20 mouse cellular contexts compared by ENCODE assay signal in the genomic region with DNA sequence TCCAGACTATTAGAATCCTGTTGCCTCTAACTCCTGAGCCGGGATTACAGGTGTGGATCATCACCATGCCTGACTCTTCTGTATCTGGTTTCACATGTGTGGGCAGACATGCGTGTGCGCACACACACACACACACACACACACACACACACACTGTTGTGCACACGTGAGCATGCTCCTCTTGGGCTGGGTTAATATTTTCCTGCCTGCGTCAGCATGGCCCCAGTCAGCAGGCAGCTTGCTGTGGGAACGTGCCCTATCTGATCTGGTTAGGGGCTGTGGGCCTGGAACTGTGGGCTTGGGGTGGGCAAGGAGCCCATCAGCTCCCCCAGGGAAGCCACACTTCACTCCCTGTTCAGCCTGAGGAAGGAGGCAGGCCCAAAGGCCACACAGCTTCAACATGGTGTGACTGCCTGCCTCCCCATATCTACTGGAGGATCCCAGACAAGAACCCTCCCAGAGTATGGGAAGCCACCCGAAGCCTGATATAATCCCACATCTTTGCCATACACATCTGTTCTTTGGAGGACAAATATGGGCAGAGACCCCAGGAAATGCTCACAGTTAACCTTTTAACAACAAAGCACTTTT. TPM values are rescaled to one million over a fixed set of nuclear protein-coding genes. Genes with fewer than 3 reads are reported as not detected.
DNase-seq lines count a peak whose midpoint lies in the region; ATAC-seq and TF ChIP-seq lines count a peak whose summit lies in the region.
"Had no signal": no experiment of that assay in that cellular context is flagged by ENCODE, and none has a peak within 500 bp of the region (broad histone marks: within the 10 kb centered on the region; RNA-seq: fewer than 3 reads in every experiment).

No protein-coding gene starts in this region.

- H3K9me3 ChIP-seq in liver, embryonic 11.5 days (ENCODE audit: control insufficient read depth, low read length): no peaks in the 10 kb centered on the region
- no peaks in the 10 kb centered on the region for H3K9me3 ChIP-seq in stomach, postnatal 0 days (ENCODE audit: control insufficient read depth, low read length)
- H3K9me3 ChIP-seq: forebrain, embryonic 15.5 days; heart, embryonic 15.5 days; hindbrain, embryonic 10.5 days; limb, embryonic 13.5 days; megakaryocyte, embryonic 14.5 days had no signal

- H3K36me3 ChIP-seq in liver, embryonic 11.5 days (ENCODE audit: control insufficient read depth, insufficient read depth, low read length): no peaks in the 10 kb centered on the region
- H3K36me3 ChIP-seq in stomach, postnatal 0 days (ENCODE audit: control insufficient read depth, insufficient read depth, low read length): no peaks in the 10 kb centered on the region
- H3K36me3 ChIP-seq: forebrain, embryonic 15.5 days; heart, embryonic 15.5 days; hindbrain, embryonic 10.5 days; limb, embryonic 13.5 days had no signal

- no peak for TF ChIP-seq EP300 in stomach, postnatal 0 days (optimal IDR thresholded peaks at IDR 0.05)

- no peak for DNase-seq in liver, embryonic 11.5 days (ENCODE audit: low spot score)
- DNase-seq in liver: no peak
- DNase-seq in kidney, adult 9 months: peak; percentile 64
- DNase-seq in kidney, postnatal 36 days: peak; percentile 60 to 69
- DNase-seq in stomach, postnatal 0 days (ENCODE audit: low spot score): no peak
- DNase-seq in gastrocnemius, postnatal 14 days: no peak
- no peak for DNase-seq in frontal cortex, postnatal 10 days (ENCODE audit: low spot score in 2 of 2)
- DNase-seq: embryo, embryonic 11 days; thymus, postnatal 36 days had no signal

- whole genome bisulfite sequencing in liver, embryonic 11.5 days: 64% methylated on average over 7 of the region's 7 CpGs
- 62% methylated on average over 7 of the region's 7 CpGs for WGBS in stomach, postnatal 0 days

- ATAC-seq in liver, embryonic 11.5 days (replicated peaks; ENCODE audit: low FRiP score): peak; percentile 35; the same call in 1 of the 2 replicates
- ATAC-seq in stomach, postnatal 0 days (ENCODE audit: low FRiP score, low TSS enrichment): no peak
- no peak for ATAC-seq in erythroblast, adult 5-6 weeks (replicated peaks; ENCODE audit: low FRiP score, poor library complexity, severe bottlenecking)
- ATAC-seq: forebrain, embryonic 15.5 days; inflammation-experienced regulatory T-cells, adult 6 months had no signal

- H3K4me2 ChIP-seq in liver, embryonic 11.5 days: no peak overlapping the region
- H3K4me2 ChIP-seq in stomach, postnatal 0 days (replicated peaks; ENCODE audit: low read depth): no peak overlapping the region
- H3K4me2 ChIP-seq: forebrain, embryonic 15.5 days; heart, embryonic 15.5 days; limb, embryonic 13.5 days had no signal

- intact Hi-C loops in gastrocnemius, postnatal 14 days (cut with DNase I; ENCODE audit: low total_unique reads): no loop called here

- no peak for TF ChIP-seq CTCF in stomach, postnatal 0 days (IDR thresholded peaks at IDR 0.05; ENCODE audit: low read depth)

- no peak overlapping the region for H3K4me3 ChIP-seq in liver, embryonic 11.5 days (ENCODE audit: low read depth, low read length)
- no peak overlapping the region for H3K4me3 ChIP-seq in stomach, postnatal 0 days (ENCODE audit: low read depth, low read length)
- H3K4me3 ChIP-seq: forebrain, embryonic 15.5 days; heart, embryonic 15.5 days; hindbrain, embryonic 10.5 days; limb, embryonic 13.5 days; megakaryocyte, embryonic 14.5 days had no signal

- H3K27ac ChIP-seq in liver, embryonic 11.5 days (ENCODE audit: low read depth, low read length): no peak overlapping the region; the same call in 1 of the 2 replicates
- peak overlapping the region; percentile 20; the same call in 1 of the 2 replicates for H3K27ac ChIP-seq in stomach, postnatal 0 days (replicated peaks)
- H3K27ac ChIP-seq: forebrain, embryonic 15.5 days; heart, embryonic 15.5 days; hindbrain, embryonic 10.5 days; limb, embryonic 13.5 days had no signal

- H3K9ac ChIP-seq in liver, embryonic 11.5 days (ENCODE audit: low read depth, low read length): peak overlapping the region; percentile 31; the same call in 1 of the 2 replicates
- no peak overlapping the region for H3K9ac ChIP-seq in stomach, postnatal 0 days (ENCODE audit: low read length)
- H3K9ac ChIP-seq: forebrain, embryonic 15.5 days; heart, embryonic 15.5 days; limb, embryonic 13.5 days had no signal

- H3K27me3 ChIP-seq in liver, embryonic 11.5 days (replicated peaks; ENCODE audit: control insufficient read depth, insufficient read depth, low read length): no peaks in the 10 kb centered on the region
- H3K27me3 ChIP-seq in stomach, postnatal 0 days (ENCODE audit: control insufficient read depth, insufficient read depth, low read length): no peaks in the 10 kb centered on the region
- H3K27me3 ChIP-seq: forebrain, embryonic 15.5 days; heart, embryonic 15.5 days; limb, embryonic 13.5 days had no signal

- H3K4me1 ChIP-seq in liver, embryonic 11.5 days (replicated peaks; ENCODE audit: control insufficient read depth, insufficient read depth, low read length): peaks cover 18% of the 10 kb centered on the region
- H3K4me1 ChIP-seq in stomach, postnatal 0 days (replicated peaks; ENCODE audit: control insufficient read depth, insufficient read depth): 0 out of 2 replicates have a peak, but pooled peaks cover 3% of the 10 kb centered on the region
- H3K4me1 ChIP-seq: forebrain, embryonic 15.5 days; hindbrain, embryonic 10.5 days had no signal

RNA-seq across cellular contexts. Expression of a gene that starts 8.9 kb away (rescaled TPM):
- polyA plus RNA-seq in liver, embryonic 11.5 days (2014; fragmentation: Nextera tagmentation; extraction: Ambion mirVana): 0.86 and 1.2 TPM in 2 replicates
- 0.39 and 0.47 TPM in 2 replicates for polyA plus RNA-seq in stomach, postnatal 0 days (2015; fragmentation: Nextera tagmentation; extraction: Ambion mirVana)
- 10 to 100 TPM; 11.4 to 14.5 TPM for total RNA-seq in gastrocnemius, postnatal 14 days (2021)
- not detected in 2 replicates for total RNA-seq in erythroblast, adult 5-6 weeks (2015; ENCODE audit: low replicate concordance)
- not detected in 2 replicates for total RNA-seq in erythroblast, adult 5-6 weeks (2017; ENCODE audit: low replicate concordance)
- total RNA-seq: granulocyte monocyte progenitor cell, adult 5-6 weeks; left cerebral cortex, adult 8-10 months; MEL had no signal
- polyA plus RNA-seq: forebrain, embryonic 15.5 days; hindbrain, embryonic 10.5 days; neural tube, embryonic 11.5 days had no signal

RNA-seq across cellular contexts. Expression of a gene that starts 41.1 kb away (rescaled TPM):
- 12.7 and 15.7 TPM in 2 replicates for polyA plus RNA-seq in liver, embryonic 11.5 days (2014; fragmentation: Nextera tagmentation; extraction: Ambion mirVana)
- 202 and 227 TPM in 2 replicates for polyA plus RNA-seq in stomach, postnatal 0 days (2015; fragmentation: Nextera tagmentation; extraction: Ambion mirVana)
- not detected for total RNA-seq in gastrocnemius, postnatal 14 days (2021)
- not detected in 2 replicates for total RNA-seq in erythroblast, adult 5-6 weeks (2015; ENCODE audit: low replicate concordance)
- total RNA-seq in erythroblast, adult 5-6 weeks (2017; ENCODE audit: low replicate concordance): not detected in 2 replicates
- total RNA-seq: granulocyte monocyte progenitor cell, adult 5-6 weeks; left cerebral cortex, adult 8-10 months had no signal

Comparison
In these comparisons a context has a peak if more than half of its experiments do, and no peak if none do; other contexts are left out.
1. DNase-seq: peak in kidney, adult 9 months (single experiment) and kidney, postnatal 36 days (2 of 2); none in liver, embryonic 11.5 days (single experiment), liver (single experiment), stomach, postnatal 0 days (single experiment), gastrocnemius, postnatal 14 days (single experiment) and frontal cortex, postnatal 10 days (0 of 2).
2. RNA of a gene that starts 8.9 kb away (total RNA-seq): 11.4 to 14.5 TPM in gastrocnemius, postnatal 14 days; not detected in erythroblast, adult 5-6 weeks; every median in the first group is over 10 times any median in the second.